Comparison of ENCODE assay signal across 31 mouse cellular contexts in genomic region chrX:71968216-71968615, GRCm38 (mm10). TPM values are rescaled to one million over a fixed set of nuclear protein-coding genes. Genes with fewer than 3 reads are reported as not detected.
DNase-seq lines count a peak whose midpoint lies in the region; ATAC-seq and TF ChIP-seq lines count a peak whose summit lies in the region.
"Had no signal": no experiment of that assay in that cellular context is flagged by ENCODE, and none has a peak within 500 bp of the region (broad histone marks: within the 10 kb centered on the region; RNA-seq: fewer than 3 reads in every experiment).

No protein-coding gene starts in this region.

- no peak for TF ChIP-seq CTCF in lung, adult 2 months (IDR thresholded peaks at IDR 0.05; ENCODE audit: insufficient read depth, low read length)

- H3K27ac ChIP-seq in lung, embryonic 16.5 days (ENCODE audit: low read length): no peak overlapping the region
- H3K27ac ChIP-seq in limb, embryonic 10.5 days: no peak overlapping the region
- H3K27ac ChIP-seq: embryonic facial prominence, embryonic 13.5 days; embryonic facial prominence, embryonic 15.5 days; forebrain, embryonic 10.5 days; forebrain, embryonic 12.5 days had no signal

- peak; percentile 57 for ATAC-seq in lung, embryonic 16.5 days (ENCODE audit: low read depth)
- ATAC-seq: activated CD4-positive, CD25-positive, alpha-beta regulatory T cell, adult 4 months; CD4-positive, CD25-positive, alpha-beta regulatory T cell, adult 4 months; forebrain, embryonic 14.5 days; forebrain, embryonic 16.5 days; Patski had no signal

- H3K27me3 ChIP-seq in lung, embryonic 16.5 days (ENCODE audit: control insufficient read depth, insufficient read depth, low read depth, low read length): no peaks in the 10 kb centered on the region
- peaks cover 83% of the 10 kb centered on the region for H3K27me3 ChIP-seq in limb, embryonic 10.5 days (ENCODE audit: low read depth, poor library complexity, severe bottlenecking)
- H3K27me3 ChIP-seq: CH12.LX; embryonic facial prominence, embryonic 15.5 days; forebrain, embryonic 12.5 days had no signal

- TF ChIP-seq POLR2A in lung, adult 2 months (IDR thresholded peaks at IDR 0.05; ENCODE audit: borderline replicate concordance, extremely low read depth, low read depth, low read length): no peak

- H3K4me2 ChIP-seq in lung, embryonic 16.5 days (ENCODE audit: low read depth, low read length): no peak overlapping the region
- H3K4me2 ChIP-seq: embryonic facial prominence, embryonic 13.5 days; embryonic facial prominence, embryonic 15.5 days; forebrain, embryonic 12.5 days had no signal

- no peaks in the 10 kb centered on the region for H3K4me1 ChIP-seq in lung, embryonic 16.5 days (replicated peaks; ENCODE audit: control insufficient read depth, insufficient read depth, low read length)
- no peaks in the 10 kb centered on the region; the same call in 1 of the 2 replicates for H3K4me1 ChIP-seq in lung, adult 2 months (ENCODE audit: control insufficient read depth, insufficient read depth, low read length)
- no peaks in the 10 kb centered on the region for H3K4me1 ChIP-seq in limb, embryonic 10.5 days
- H3K4me1 ChIP-seq: embryonic facial prominence, embryonic 15.5 days had no signal

- DNase-seq in cerebellum, postnatal 10 days: peak; percentile 3 to 5
- DNase-seq in cerebellum, postnatal 36 days: no peak
- no peak for DNase-seq in lung, adult 2 months
- peak; percentile 34 for DNase-seq in lung, postnatal 25 days (ENCODE audit: low spot score)
- DNase-seq in limb, embryonic 10.5 days (ENCODE audit: low spot score): no peak
- no peak for DNase-seq in adrenal gland, adult 8-10 months
- DNase-seq: adrenal gland, postnatal 10 days; adrenal gland, postnatal 25 days; B cell, adult 2 months; cerebellum, adult 11 months; cerebellum, adult 18-20 months; cerebellum, adult 8-10 months; cerebellum, adult 9-11 months; cerebellum, postnatal 25 days; embryo, embryonic 11 days had no signal

- peaks cover 2% of the 10 kb centered on the region; the same call in 1 of the 2 replicates for H3K36me3 ChIP-seq in lung, embryonic 16.5 days (ENCODE audit: control insufficient read depth, insufficient read depth, low read length)
- no peaks in the 10 kb centered on the region for H3K36me3 ChIP-seq in limb, embryonic 10.5 days
- H3K36me3 ChIP-seq: embryonic facial prominence, embryonic 13.5 days; embryonic facial prominence, embryonic 15.5 days; forebrain, embryonic 10.5 days; forebrain, embryonic 12.5 days; G1E had no signal

- H3K9ac ChIP-seq in lung, embryonic 16.5 days (ENCODE audit: low read length): no peak overlapping the region
- H3K9ac ChIP-seq: embryonic facial prominence, embryonic 13.5 days; embryonic facial prominence, embryonic 15.5 days; forebrain, embryonic 12.5 days had no signal

- WGBS in lung, embryonic 16.5 days: 67% methylated on average over 1 of the region's 1 CpGs
- WGBS in lung, adult 2 months: 69% methylated on average over 1 of the region's 1 CpGs
- WGBS in limb, embryonic 10.5 days: 100% methylated on average over 1 of the region's 1 CpGs

- H3K9me3 ChIP-seq in lung, embryonic 16.5 days (ENCODE audit: control insufficient read depth, low read length): no peaks in the 10 kb centered on the region
- no peaks in the 10 kb centered on the region for H3K9me3 ChIP-seq in limb, embryonic 10.5 days (replicated peaks)
- H3K9me3 ChIP-seq: embryonic facial prominence, embryonic 13.5 days; embryonic facial prominence, embryonic 15.5 days; forebrain, embryonic 10.5 days; forebrain, embryonic 12.5 days; G1E had no signal

- no peak overlapping the region for H3K4me3 ChIP-seq in lung, embryonic 16.5 days (ENCODE audit: low read length)
- no peak overlapping the region for H3K4me3 ChIP-seq in lung, adult 2 months (replicated peaks; ENCODE audit: extremely low read depth, low read depth, low read length)
- H3K4me3 ChIP-seq in limb, embryonic 10.5 days: no peak overlapping the region
- H3K4me3 ChIP-seq: embryonic facial prominence, embryonic 13.5 days; embryonic facial prominence, embryonic 15.5 days; erythroblast, embryonic 14.5 days; forebrain, embryonic 10.5 days; forebrain, embryonic 12.5 days had no signal

RNA-seq across cellular contexts. Expression of gene Fate1, which starts 4.6 kb away (rescaled TPM):
- 0.16 TPM in 1 of 2 replicates, not detected in the other for polyA plus RNA-seq in lung, embryonic 16.5 days (2015; fragmentation: Nextera tagmentation; extraction: Ambion mirVana)
- polyA plus RNA-seq in lung, adult 2 months (2012; rRNA removed): not detected in 2 replicates
- not detected in 2 replicates for polyA plus RNA-seq in limb, embryonic 10.5 days (2016; fragmentation: Nextera tagmentation; extraction: Ambion mirVana)
- under 1 TPM in 2 of 4 experiments, not detected in 2; 0.26 to 0.35 TPM for total RNA-seq in adrenal gland, adult 8-10 months (2022)
- total RNA-seq: adrenal gland, adult 18-20 months; adrenal gland, postnatal 25 days; CH12.LX; common myeloid progenitor, adult 5-6 weeks; G1E had no signal
- polyA plus RNA-seq: activated CD4-positive, CD25-positive, alpha-beta regulatory T cell, adult 4 months; CD4-positive, CD25-positive, alpha-beta regulatory T cell, adult 4 months; embryonic facial prominence, embryonic 11.5 days; embryonic facial prominence, embryonic 13.5 days; embryonic facial prominence, embryonic 15.5 days; erythroblast, embryonic 14.5 days; forebrain, embryonic 10.5 days; forebrain, embryonic 12.5 days; forebrain, embryonic 14.5 days; forebrain, embryonic 16.5 days; G1E; Patski had no signal

RNA-seq across cellular contexts. Expression of gene Prrg3, which starts 5.8 kb away (rescaled TPM):
- polyA plus RNA-seq in lung, embryonic 16.5 days (2015; fragmentation: Nextera tagmentation; extraction: Ambion mirVana): 34.4 and 35.2 TPM in 2 replicates
- 21.3 and 29.2 TPM in 2 replicates for polyA plus RNA-seq in lung, adult 2 months (2012; rRNA removed)
- polyA plus RNA-seq in limb, embryonic 10.5 days (2016; fragmentation: Nextera tagmentation; extraction: Ambion mirVana): 5.1 and 6.2 TPM in 2 replicates
- total RNA-seq in adrenal gland, adult 8-10 months (2022): 10 to 100 TPM; 14.0 to 22.6 (median 19.8) TPM
- total RNA-seq: CH12.LX; common myeloid progenitor, adult 5-6 weeks had no signal
- polyA plus RNA-seq: activated CD4-positive, CD25-positive, alpha-beta regulatory T cell, adult 4 months; CD4-positive, CD25-positive, alpha-beta regulatory T cell, adult 4 months; erythroblast, embryonic 14.5 days; G1E had no signal

RNA-seq across cellular contexts. Expression of gene Cnga2, which starts 23.4 kb away (rescaled TPM):
- polyA plus RNA-seq in lung, embryonic 16.5 days (2015; fragmentation: Nextera tagmentation; extraction: Ambion mirVana): 0.39 and 0.55 TPM in 2 replicates
- polyA plus RNA-seq in lung, adult 2 months (2012; rRNA removed): 0.53 and 0.87 TPM in 2 replicates
- 0.04 and 0.10 TPM in 2 replicates for polyA plus RNA-seq in limb, embryonic 10.5 days (2016; fragmentation: Nextera tagmentation; extraction: Ambion mirVana)
- total RNA-seq in adrenal gland, adult 8-10 months (2022): under 1 TPM in 3 of 4 experiments, not detected in 1; 0.09 to 0.15 (median 0.11) TPM
- total RNA-seq: adrenal gland, adult 18-20 months; CH12.LX; common myeloid progenitor, adult 5-6 weeks had no signal
- polyA plus RNA-seq: activated CD4-positive, CD25-positive, alpha-beta regulatory T cell, adult 4 months; CD4-positive, CD25-positive, alpha-beta regulatory T cell, adult 4 months; erythroblast, embryonic 14.5 days; forebrain, embryonic 14.5 days; G1E; Patski had no signal

RNA-seq across cellular contexts. Expression of gene Gm1141, which starts 47.4 kb away (rescaled TPM):
- 0.09 TPM in 1 of 2 replicates, not detected in the other for polyA plus RNA-seq in lung, embryonic 16.5 days (2015; fragmentation: Nextera tagmentation; extraction: Ambion mirVana)
- polyA plus RNA-seq in lung, adult 2 months (2012; rRNA removed): 0.14 and 0.19 TPM in 2 replicates
- 0.09 TPM in 1 of 2 replicates, not detected in the other for polyA plus RNA-seq in limb, embryonic 10.5 days (2016; fragmentation: Nextera tagmentation; extraction: Ambion mirVana)
- under 1 TPM; 0.29 to 0.73 (median 0.63) TPM for total RNA-seq in adrenal gland, adult 8-10 months (2022)
- total RNA-seq: common myeloid progenitor, adult 5-6 weeks had no signal
- polyA plus RNA-seq: embryonic facial prominence, embryonic 13.5 days; erythroblast, embryonic 14.5 days; forebrain, embryonic 10.5 days; G1E had no signal

Comparison
In these comparisons a context has a peak if more than half of its experiments do, and no peak if none do; other contexts are left out.
1. DNase-seq: peak in cerebellum, postnatal 10 days (2 of 2) and lung, postnatal 25 days (single experiment); none in cerebellum, postnatal 36 days (0 of 2), lung, adult 2 months (single experiment), limb, embryonic 10.5 days (single experiment) and adrenal gland, adult 8-10 months (single experiment).